Mouse (Mus musculus) cerebral cortex, adult 2 months (tissue): Measurements from ENCODE around the gene Bbip1.

Experiments used
- WGBS: fragments of 180-500 bp; shearing (Covaris S2); methylation state at CpG from one replicate; pipeline ENCODE4 v1.1.7; 2018; 5-methylcytosine and 5-hydroxymethylcytosine counted together

Gene Bbip1

GRCm38 (mm10) chr19:53889555-53889954 lies 54.9 kb downstream of the Bbip1 start:
- WGBS, result 80% methylated on average over 5 of the region's 5 CpGs

DNA sequence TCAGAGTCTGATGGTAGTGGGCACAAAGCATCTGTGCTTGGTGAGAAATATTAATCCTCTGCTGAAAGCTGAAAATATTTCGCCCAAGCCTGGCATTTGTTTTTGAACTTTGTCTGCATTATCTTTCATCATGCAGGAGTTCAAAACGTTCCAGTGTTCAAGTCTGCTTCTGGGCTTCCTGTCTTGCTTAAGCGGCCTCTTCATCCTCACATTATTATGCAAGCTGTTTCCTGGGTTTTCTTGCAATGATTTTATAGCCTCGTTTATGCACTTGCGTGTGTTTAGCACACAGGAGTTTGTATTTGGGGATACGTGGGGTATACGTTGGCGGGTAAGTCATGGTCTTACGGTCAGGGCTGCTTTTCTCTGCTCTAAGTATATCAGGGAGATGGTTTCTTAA lies 56.1 kb downstream of the Bbip1 start:
- WGBS, result 88% methylated on average over 9 of the region's 9 CpGs

DNA sequence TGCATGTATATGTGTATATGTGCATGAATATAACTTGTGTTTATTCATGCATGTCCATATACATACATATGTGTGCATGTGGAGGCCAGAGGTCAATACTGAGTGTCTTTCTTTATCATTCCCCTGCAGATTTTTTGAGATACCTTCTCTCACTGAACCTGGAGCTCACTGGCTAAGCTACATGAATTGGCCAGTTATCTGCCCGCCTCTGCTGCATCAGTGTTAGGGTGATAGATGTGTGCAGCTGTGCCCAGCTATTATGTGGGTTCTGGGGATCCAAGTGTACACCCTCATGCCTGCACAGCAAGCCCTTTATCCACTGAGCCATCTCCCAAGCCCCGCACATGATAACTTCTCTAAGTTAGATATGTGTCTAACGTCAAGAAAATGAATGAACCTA lies 56.6 kb downstream of the Bbip1 start:
- WGBS, result 84% methylated on average over 3 of the region's 3 CpGs

GRCm38 (mm10) chr19:53886576-53887370 lies 57.7 kb downstream of the Bbip1 start:
- 91% methylated on average over 10 of the region's 10 CpGs for WGBS

- 76% methylated on average over 10 of the region's 10 CpGs for WGBS
Measured at GRCm38 (mm10) chr19:53885450-53885849, 59.0 kb downstream of the Bbip1 start.

DNA sequence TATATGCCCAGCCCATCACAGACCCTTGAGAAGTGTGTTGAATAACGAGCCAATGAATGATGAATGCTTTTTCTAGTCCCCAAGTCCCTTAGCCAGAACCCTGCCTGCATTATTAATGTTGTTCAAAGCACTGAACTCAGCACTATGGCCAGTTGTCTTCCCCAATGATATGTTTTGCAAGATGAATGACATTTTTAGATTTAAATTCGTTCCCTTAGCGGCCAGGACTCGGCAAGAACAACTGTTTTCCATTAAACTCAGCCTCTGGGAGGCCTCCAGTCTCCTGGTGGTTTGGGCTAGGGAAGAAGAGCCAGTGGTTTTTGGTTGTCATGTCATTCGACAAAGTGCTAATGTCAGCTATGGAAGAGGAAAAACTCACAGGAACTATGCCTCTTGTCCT lies 62.6 kb downstream of the Bbip1 start:
- WGBS, result 71% methylated on average over 5 of the region's 5 CpGs

- WGBS, result 87% methylated on average over 1 of the region's 1 CpGs
Measured at GRCm38 (mm10) chr19:53880460-53880859, 64.0 kb downstream of the Bbip1 start.
